Mouse (Mus musculus) gastrocnemius, adult 18-20 months (tissue): ENCODE data around the gene Wrap53. TPM values are rescaled to one million over a fixed set of nuclear protein-coding genes. Genes with fewer than 3 reads are reported as not detected.
A peak's percentile ranks its signal among the peaks of the same experiment; 100 is the strongest.

Experiments
- DNase-seq: peaks from one replicate; pipeline ENCODE4 v3.0.0; 2021; ENCODE audit warnings: low spot score
- total RNA-seq, 2 experiments: library from RNA; stranded (reverse); gene quantifications; 2 replicates each; pipeline ENCODE4 v1.2.3; 2021

Wrap53 gene
- total RNA-seq, 2 experiments from 2014 or later = 3.2 to 3.3 TPM

DNA sequence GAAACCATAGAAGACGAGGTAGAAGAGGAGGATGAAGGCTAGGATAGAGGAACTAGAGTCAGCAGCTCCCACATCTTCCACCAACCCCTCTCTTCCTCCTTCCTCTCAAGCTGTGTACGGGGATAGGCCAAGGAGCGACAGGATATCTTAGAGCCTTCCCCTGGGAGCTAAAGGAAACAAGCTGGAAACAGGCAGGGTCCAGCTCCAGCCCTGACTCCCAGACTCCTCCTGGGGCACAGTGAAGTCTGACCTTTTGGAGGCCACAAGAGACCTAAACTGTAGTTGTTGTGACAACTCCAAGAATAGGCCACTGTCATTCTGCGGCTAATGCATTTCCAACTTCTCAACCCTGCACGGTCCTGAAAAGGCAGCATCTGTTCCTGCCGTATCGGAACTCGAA is 23.5 kb upstream of the Wrap53 start:
- DNase-seq = peak; percentile 25

DNA sequence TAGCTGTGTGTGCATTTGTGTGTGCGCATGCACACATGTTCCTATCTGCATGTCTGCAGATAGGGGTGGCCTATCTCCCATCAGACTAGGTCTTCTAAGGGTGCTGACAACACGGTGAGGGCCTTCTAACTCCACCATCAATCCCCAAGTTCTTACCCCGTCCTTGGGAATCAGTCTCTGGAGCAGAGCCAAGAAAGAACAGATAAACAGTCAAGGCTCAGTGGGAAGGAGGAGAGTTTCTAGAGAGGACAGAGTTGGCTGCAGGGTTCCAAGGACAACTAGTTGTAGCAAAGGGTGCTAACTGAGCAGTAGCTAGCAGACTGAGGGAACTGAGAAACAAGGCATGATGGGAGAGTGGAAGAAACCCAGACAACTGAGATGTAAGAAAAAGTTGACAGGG is 21.7 kb upstream of the Wrap53 start:
- no peak for DNase-seq

DNA sequence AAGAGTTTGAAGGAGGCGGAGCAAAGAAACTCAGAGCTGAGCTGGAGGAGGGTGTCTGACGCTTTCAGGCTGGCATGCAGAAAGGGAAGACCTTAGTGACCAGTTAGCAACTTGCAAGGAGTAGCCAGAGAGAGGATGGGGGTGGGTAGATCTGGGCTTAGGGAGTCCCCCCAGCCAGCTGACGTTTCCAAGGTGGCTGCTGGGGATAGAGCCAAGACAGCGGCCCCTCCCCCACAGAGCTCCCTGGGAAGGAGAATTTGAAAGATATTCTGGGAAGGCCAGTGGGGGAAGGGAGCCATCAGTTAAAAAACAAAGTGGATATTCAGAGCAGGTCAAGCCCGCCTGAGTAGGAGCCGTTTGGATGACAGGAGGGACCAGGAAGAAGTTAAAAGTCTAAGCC is 20.0 kb upstream of the Wrap53 start:
- peak; percentile 77 for DNase-seq

DNA sequence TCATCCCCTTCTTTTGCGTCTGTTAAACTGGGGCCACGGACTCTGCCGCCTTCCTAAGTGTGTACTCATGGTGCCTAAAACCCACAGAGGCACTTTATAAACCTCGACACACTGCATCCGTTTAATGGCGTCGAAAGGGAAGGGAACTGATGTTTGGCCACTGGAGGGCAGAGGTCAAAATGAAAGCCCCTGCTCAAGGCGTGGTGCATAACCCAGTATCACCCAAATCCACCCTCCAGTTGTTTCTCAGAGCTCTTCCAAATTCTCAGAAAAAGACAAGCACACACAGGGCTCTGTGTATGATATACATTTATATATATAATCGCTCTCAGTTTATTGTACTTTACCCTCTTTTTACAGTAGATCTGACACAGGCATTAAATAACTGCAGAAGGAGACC is 19.4 kb upstream of the Wrap53 start:
- DNase-seq = no peak

GRCm38 (mm10) chr11:69594853-69595252 is 14.8 kb upstream of the Wrap53 start:
- DNase-seq = no peak

DNA sequence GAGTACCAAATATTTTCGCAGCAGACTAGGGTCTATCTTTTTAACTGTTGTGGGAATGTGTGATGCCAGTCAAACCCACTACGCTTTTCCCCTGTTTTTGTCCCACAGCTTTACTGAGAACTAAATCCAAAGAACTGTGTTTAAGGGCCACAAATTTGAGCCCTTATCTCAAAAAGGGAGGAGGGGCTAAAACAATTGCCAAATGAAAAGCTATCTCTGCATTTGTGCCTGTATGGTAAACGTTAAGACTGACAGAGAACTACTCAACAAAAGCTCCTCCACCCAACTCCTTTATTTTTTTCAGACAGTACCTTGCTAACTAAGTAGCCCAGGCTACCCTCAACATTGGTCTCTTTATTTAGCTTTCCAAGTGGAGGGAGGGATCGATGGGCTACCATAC is 12.7 kb upstream of the Wrap53 start:
- no peak for DNase-seq

- peak; percentile 58 for DNase-seq
These were observed 12.0 kb upstream of the Wrap53 start for GRCm38 (mm10) chr11:69591899-69592637.

DNA sequence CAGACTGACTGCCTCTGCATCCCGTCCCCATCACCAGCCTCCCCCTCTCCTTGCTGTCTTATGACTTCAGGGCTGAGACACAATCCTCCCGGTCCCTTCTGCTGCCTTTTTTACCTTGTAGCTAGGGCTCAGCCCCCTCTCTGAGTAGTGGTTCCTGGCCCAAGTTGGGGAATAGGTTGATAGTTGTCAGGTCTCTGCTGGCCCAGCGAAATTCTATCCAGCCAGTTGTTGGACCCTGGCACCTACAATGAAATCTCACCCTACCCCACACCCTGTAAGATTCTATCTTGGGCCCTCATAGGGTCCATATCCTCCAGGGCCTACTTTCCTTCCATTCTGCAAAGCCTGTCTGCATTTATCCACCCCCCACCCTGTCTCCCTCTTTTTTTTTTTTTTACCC is 11.4 kb upstream of the Wrap53 start:
- DNase-seq = peak; percentile 76

- no peak for DNase-seq
These were observed 10.6 kb upstream of the Wrap53 start for GRCm38 (mm10) chr11:69590622-69591021.

DNA sequence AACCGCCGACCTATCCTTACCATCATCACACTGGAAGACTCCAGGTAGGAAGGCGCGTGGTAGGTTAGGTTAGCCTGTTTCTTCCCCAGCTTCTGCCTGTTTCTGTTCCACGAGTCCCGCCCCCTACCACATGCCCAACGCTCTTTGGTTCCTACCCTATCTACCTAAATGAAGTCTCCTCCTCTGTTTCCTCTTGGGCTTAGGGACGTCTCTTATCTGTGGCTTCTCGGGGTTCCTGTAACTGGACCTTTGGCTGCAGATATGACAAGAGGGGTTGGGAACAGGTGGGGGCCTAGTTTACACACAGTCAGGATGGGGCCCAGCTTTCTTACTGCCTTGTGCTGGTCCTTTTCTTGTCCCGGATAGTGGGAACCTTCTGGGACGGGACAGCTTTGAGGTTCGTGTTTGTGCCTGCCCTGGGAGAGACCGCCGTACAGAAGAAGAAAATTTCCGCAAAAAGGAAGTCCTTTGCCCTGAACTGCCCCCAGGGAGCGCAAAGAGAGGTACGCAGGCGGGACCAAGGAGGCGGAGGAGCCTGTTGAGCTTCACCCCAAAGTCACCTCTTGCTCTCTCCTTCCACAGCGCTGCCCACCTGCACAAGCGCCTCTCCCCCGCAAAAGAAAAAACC is 9.3 kb upstream of the Wrap53 start:
- no peak for DNase-seq

DNA sequence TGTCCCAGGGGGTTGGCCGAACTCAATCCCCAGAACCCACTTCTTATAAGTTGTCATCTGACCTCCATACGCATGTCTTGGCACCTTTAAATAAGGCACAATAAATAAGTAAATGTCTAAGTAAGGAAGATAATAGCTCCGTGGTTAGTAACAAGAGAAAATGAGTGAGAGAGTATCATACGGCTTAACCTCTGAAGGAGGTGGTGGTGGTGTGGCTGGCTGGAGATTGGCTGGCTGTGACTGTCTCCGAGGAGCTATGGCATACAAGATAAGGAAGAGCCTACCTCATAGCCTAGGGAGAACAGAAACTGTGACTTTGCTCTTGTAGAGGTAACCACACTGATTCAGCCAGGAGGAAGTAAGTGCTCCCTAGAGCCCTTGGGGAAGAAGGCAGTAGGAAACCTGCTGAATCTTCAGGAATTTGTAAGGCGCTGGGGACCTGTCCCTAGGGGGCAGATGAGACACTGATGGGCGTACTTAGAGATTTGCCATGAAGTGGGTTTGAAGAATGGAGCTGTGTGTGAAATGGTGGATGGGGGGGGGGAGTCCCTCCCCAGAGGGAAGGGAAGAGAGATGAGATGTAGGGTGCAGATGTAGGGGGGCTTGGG is 5.8 kb upstream of the Wrap53 start:
- no peak for DNase-seq

DNA sequence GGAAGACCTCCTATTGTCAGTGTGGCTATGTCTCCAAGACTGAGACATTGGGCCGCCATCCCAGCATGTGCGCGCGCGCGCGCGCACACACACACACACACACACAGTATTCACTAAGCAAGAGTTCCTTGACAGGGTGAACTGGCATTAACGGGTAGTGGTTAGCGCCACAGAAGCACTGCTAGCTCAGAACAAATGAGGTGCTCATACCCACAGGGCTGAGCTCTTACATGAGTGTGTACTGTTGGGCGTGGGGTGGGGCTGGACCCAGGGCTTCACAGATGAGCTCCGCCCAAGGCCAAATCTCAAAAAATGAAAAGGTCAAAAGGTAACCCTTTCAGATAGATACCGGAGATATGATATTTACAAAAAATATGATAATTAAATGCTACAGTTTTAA is 4.9 kb upstream of the Wrap53 start:
- no peak for DNase-seq

DNA sequence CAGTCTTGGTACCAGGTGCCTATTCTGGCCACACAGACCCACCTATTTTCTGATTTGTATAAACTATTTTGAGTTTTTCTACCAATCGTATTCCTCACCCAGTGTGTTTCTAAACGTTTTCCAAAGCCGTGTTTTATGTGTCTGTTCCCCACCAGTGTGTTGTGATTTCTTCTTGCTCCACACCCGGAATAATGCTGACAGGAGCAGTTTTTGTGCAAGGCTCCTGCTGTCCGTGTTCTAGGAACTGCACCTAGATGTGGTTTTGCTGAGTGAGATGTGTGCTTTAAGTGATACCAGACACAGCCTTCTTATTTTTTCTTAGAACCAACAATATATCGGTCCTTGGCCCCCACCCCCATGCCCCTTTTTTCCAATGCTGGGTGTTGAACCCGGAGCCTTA is 4.0 kb upstream of the Wrap53 start:
- DNase-seq = no peak

DNA sequence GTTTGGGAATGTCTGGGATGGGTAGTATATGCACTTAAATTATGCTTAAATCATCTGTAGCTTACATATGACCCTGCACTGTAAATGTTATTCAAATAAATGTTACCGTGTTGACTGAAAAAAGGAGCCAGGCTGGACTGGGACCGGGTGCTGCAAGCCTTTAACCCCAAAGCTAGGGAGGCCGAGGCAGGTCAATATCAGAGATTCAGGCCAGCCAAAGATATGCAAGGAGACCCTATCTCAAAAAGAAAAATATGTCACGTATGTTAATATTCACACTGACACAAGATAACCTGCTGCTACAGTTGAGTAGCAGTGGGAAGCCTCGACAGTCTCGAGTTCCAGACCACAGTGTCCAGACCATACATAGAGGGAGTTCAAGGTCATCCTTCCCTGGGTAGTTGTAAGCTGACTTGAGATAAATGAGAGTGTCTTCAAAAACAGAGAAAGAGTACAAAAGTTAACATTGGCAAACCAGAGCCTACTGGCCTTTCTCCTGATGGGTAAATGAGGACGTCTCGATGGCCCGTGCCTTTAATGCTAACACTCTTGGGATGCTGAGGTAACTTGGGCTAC is 2.3 kb upstream of the Wrap53 start:
- DNase-seq = no peak

- no peak for DNase-seq
These were observed 1.8 kb upstream of the Wrap53 start for GRCm38 (mm10) chr11:69581814-69582213.

GRCm38 (mm10) chr11:69581147-69581688 is 1.2 kb upstream of the Wrap53 start:
- DNase-seq = peak; percentile 90

GRCm38 (mm10) chr11:69580572-69581146 is 604 bp upstream of the Wrap53 start:
- DNase-seq = no peak

- DNase-seq = peak; percentile 97
These were observed 682 bp downstream of the Wrap53 start for GRCm38 (mm10) chr11:69579128-69580017.

DNA sequence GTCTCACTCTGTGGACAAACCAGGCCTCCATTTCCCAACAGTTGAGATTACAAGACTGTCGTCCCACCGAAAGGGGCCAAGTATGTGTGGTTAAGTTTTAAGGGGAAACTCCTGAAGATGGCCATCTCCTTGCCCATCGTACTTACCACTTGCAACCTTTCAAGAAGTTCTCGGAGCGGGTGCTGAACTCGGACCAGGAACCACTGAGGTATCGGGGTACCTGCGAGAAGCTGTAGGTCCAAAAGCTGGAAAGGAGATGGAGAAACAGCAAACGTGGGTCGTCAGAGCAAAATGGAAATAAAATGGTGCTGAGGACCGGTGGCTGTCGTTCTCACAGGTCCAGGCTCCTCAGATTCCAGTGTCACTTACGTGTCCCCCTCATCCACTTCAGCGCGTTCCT is 1.8 kb downstream of the Wrap53 start:
- no peak for DNase-seq

GRCm38 (mm10) chr11:69576307-69576706 is 3.7 kb downstream of the Wrap53 start:
- DNase-seq = no peak

DNA sequence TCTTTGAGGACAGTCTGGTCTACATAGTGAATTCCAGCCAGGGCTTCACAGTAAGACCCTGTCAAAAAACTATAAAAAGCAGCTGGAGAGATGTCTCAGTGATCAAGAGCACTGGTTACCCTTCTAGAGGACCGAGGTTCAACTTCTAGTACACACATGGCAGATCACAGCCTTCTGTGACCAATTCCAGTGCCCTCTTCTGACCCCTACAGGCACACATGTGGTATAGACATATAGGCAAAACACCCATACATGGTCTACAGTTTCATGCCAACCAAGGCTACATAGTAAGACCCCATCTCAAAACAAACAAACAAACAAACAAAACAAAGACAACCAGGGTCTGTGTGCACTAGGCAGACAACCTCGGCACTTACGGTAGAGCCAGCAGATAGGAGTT is 4.8 kb downstream of the Wrap53 start:
- no peak for DNase-seq
